Mouse (Mus musculus) E14TG2a.4 (cell line): Measurements from ENCODE around the gene Proser2.
"Not testable (repeated sequence)": the region's sequence is repeated elsewhere in the genome, so short reads cannot be mapped to it uniquely, and the experiment has no call there.

Experiments used
- H3K27me3 ChIP-seq: 2 replicates; pipeline ENCODE4 v1.6.1; 2014; ENCODE audit warnings: low read length, control low read depth; ENCODE audit not compliant: insufficient read depth
- H3K36me3 ChIP-seq: 2 replicates; pipeline ENCODE4 v1.6.1; 2014; ENCODE audit warnings: low read length, control low read depth; ENCODE audit not compliant: insufficient read depth
- H3K4me1 ChIP-seq: replicated peaks from 2 replicates; pipeline ENCODE4 v1.6.1; 2014; ENCODE audit warnings: low read depth, low read length, control low read depth
- H3K4me3 ChIP-seq: replicated peaks from 2 replicates; pipeline ENCODE4 v1.5.1; 2014; ENCODE audit warnings: mild to moderate bottlenecking, low read length
- H3K9me3 ChIP-seq: 2 replicates; pipeline ENCODE4 v1.6.1; 2014; ENCODE audit warnings: low read length, control low read depth
- CTCF ChIP-seq: conservative IDR thresholded peaks from 2 replicates; pipeline ENCODE4 v1.5.1; 2014; ENCODE audit warnings: low read length
- NANOG ChIP-seq: IDR thresholded peaks from 2 replicates; pipeline ENCODE4 v1.6.1; 2014; ENCODE audit warnings: borderline replicate concordance, low read length, mixed read lengths
- POU5F1 ChIP-seq: IDR thresholded peaks from 2 replicates; pipeline ENCODE4 v1.6.1; 2014; ENCODE audit warnings: low read length, borderline replicate concordance

Proser2 gene

DNA sequence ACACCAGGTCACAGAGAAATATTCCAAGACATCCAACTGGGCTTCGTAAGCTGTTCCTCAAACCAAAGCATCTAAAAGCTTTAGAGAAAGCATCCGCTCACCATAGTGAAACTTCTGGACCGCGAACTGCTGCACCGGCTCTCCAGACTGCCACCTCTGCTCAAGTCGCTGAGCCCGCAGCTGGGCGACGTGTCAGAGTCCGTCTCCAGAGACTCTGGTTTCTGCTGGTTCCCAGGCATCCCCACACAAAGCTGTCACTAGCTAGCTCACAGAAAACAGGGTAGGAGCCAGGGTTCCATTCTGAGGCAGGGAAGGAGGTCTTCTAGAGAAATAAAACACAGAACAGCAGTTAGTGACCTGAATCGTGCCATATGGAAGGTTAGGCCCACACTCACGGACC, 16.2 kb downstream of the Proser2 start:
- Histone ChIP-seq H3K27me3 (no peaks in the 10 kb centered on the region), H3K9me3 (no peaks in the 10 kb centered on the region), H3K36me3 (no peaks in the 10 kb centered on the region), H3K4me3 (no peak overlapping the region), H3K4me1 (peaks cover 13% of the 10 kb centered on the region)
- TF ChIP-seq POU5F1 (no peak), NANOG (no peak), CTCF (no peak)

DNA sequence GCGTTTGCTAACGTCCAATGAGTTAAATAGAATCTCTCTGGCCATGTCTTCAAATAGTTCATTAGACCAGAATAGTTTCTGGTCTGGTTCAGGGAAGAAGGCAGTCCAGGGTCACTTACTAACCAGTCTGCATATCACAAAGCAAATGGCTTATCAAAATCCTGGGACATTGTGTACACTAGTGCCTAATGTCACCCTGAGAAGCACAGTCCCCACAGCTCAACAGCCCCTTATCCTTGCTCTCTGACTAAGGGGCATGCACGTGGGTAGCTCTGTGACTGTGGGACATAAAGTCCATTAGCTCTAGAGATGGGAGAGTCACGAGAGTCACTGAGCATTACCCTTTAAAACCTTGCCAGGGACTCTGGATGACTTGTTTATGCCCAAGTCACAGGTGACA, 17.4 kb downstream of the Proser2 start:
- H3K9me3 ChIP-seq: no peaks in the 10 kb centered on the region

DNA sequence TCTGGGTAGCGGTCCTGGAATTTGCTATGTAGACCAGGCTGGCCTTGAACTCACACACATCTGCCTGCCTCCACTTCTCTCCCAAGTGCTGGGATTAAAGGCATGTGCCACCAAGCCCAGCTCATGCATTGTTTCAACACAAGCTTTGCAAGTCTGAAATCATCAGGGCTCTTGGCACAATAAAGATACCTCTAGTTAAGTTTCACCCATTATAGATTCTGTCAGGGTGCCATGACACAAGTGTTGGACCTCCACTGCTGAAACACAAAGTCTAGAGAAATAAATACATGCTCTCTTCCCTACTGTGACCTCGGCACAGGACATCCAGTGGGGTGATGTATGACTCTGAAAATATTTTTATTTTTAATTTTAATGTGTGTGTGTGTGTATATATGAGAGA, 24.6 kb downstream of the Proser2 start:
- no peak for TF ChIP-seq POU5F1
- TF ChIP-seq CTCF: no peak
- no peak for TF ChIP-seq NANOG
- Histone ChIP-seq H3K36me3 (no peaks in the 10 kb centered on the region), H3K4me1 (peaks cover 17% of the 10 kb centered on the region), H3K27me3 (peaks cover 33% of the 10 kb centered on the region), H3K9me3 (peaks cover 7% of the 10 kb centered on the region), H3K4me3 (no peak overlapping the region)

More for the DNA sequence above, 17.4 kb downstream of the Proser2 start:
- peaks cover under 1% of the 10 kb centered on the region for H3K4me1 ChIP-seq
- TF ChIP-seq CTCF (no peak), NANOG (no peak), POU5F1 (no peak)
- no peak overlapping the region for H3K4me3 ChIP-seq
- no peaks in the 10 kb centered on the region for H3K27me3 ChIP-seq
- no peaks in the 10 kb centered on the region for H3K36me3 ChIP-seq

DNA sequence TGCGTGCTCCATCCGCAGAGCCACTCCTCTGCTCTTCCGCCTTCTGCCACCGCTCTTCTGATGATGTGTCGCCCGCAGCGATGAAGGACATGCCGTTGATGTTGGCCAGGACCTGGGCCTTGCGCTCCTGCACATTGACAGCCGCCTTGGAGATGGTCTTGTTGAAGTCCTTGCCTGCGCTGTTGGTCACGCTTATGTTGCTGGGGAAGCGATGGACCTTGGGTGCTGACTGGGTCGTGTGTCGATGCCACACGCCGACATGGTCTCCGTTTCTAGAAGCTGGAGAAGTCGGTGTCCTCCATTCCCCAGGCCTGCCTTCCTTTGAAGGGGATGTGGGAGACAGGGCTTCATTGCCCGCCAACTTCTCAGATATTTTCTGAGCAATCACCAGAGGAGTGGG, 29.3 kb downstream of the Proser2 start:
- H3K9me3 ChIP-seq: peaks cover 7% of the 10 kb centered on the region
- peak overlapping the region; percentile 79 for H3K4me3 ChIP-seq
- H3K4me1 ChIP-seq: peaks cover 56% of the 10 kb centered on the region
- TF ChIP-seq POU5F1 (no peak), NANOG (no peak), CTCF (no peak)
- H3K27me3 ChIP-seq: peaks cover 46% of the 10 kb centered on the region
- no peaks in the 10 kb centered on the region for H3K36me3 ChIP-seq

DNA sequence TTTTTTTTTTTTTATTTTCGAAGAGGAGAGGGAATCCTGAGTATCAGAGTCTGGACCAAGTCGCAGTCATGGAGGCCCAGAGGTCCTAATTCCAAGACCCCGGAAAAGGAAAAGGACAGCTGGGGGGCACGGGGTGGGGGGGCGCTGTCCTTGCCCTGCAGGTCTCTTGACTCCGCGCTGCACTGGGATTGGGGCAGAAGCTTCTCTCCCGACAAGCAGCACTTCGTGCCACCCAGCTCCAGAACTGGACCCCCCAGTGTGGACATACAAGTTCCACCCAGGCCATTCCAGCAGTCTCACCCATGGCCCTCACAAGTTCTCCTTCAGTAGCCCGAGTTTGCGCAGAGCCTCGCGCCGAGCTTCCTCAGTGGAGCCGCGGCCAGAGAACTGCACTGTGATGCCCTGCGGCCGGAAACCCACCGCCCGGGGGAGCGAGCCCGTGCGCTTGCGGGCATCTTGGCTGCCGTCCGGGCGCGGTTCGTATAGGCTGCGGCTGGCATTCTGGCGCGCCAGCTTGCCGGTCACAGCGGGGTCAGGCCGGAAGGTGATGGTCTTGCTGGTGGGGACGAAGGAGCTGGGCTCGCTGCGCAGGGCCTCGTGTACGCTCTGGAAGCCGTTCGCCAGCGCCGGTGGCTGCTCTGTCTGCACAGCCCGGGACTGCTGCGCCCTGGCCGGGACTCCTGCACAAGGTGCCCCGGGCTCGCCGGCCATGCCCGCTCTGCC, 29.8 kb downstream of the Proser2 start:
- H3K4me3 ChIP-seq: peak overlapping the region; percentile 79
- H3K36me3 ChIP-seq: no peaks in the 10 kb centered on the region
- H3K4me1 ChIP-seq: peaks cover 56% of the 10 kb centered on the region
- H3K27me3 ChIP-seq: peaks cover 46% of the 10 kb centered on the region
- TF ChIP-seq NANOG (no peak), CTCF (no peak), POU5F1 (no peak)
- H3K9me3 ChIP-seq: peaks cover 7% of the 10 kb centered on the region

DNA sequence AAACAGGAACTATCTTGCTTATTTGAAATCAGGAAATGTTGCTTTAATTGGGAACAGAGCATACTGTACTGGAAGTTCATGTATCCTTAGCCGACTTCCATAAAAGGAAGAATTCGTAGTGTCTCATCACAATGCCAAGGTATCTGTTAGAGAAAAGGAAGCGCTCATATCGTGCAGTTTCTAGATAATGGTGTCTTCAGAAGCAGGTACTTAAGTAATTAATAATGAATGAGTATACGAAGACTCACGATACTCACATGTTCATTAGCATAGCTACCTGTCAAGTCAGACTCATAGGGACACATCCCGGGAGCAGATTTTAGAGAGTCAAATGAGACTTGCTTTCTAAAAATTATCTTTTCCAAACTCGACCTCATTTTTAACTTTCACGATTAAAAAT, 30.6 kb downstream of the Proser2 start:
- Histone ChIP-seq H3K27me3 (peaks cover 46% of the 10 kb centered on the region), H3K4me3 (no peak overlapping the region), H3K9me3 (peaks cover 7% of the 10 kb centered on the region), H3K4me1 (peaks cover 56% of the 10 kb centered on the region), H3K36me3 (no peaks in the 10 kb centered on the region)
- peak; percentile 41 for TF ChIP-seq NANOG
- TF ChIP-seq CTCF: no peak
- no peak for TF ChIP-seq POU5F1

DNA sequence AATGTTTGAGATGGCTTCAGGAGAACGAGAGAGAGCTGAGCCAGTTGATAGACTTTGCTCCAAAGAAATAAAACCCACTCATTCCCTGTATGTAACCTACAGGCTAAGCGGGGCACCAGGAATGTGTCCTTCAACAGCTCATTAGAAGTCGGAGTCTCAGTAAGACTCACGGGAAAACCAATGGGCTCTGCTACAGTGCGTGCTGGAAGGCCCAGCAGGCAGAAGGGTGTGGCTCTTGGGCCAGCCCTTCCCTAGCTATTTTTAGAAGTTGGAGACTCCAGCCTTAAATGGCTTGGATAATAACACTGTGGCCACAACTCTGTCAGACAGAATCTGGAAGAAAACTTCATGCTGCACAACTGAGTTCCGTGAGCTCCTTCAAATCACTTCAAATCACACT, 31.1 kb downstream of the Proser2 start:
- Histone ChIP-seq H3K4me3 (0 out of 2 replicates have a peak overlapping the region, but pooled peaks have one; percentile 11), H3K4me1 (peaks cover 56% of the 10 kb centered on the region), H3K36me3 (no peaks in the 10 kb centered on the region), H3K9me3 (peaks cover 4% of the 10 kb centered on the region), H3K27me3 (peaks cover 45% of the 10 kb centered on the region)
- no peak for TF ChIP-seq POU5F1
- no peak for TF ChIP-seq CTCF
- TF ChIP-seq NANOG: no peak; the same call in 1 of the 2 replicates

DNA sequence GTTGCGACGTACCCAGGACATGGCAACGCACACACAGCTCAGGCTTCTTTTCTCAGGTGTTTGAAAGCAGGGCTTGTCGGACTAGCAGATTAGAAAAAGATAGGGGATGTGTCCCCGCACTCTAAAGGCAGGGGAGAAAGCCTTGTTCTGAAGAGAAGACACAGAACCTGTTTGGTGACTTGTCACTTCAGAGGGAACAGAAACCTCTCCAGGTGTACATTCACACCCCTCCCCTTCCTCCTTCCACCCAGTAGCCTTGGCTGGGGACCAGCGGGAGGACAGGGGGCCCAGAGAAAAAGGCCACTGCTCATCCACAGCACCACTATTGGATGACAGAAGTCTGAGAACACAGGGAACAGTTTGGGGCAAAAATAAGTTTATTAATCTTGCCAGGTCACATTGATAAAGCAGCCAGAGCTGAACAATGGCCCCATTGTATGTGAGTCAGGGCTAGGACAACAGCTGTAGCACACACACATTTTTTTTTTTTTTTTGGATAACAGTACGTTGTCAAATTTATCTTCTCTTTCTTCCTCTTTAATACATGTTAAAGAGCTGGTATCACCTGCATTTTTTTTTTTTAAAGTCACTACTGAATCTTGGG, 32.8 kb downstream of the Proser2 start:
- Histone ChIP-seq H3K4me3 (no peak overlapping the region), H3K9me3 (no peaks in the 10 kb centered on the region), H3K4me1 (peaks cover 56% of the 10 kb centered on the region), H3K36me3 (no peaks in the 10 kb centered on the region), H3K27me3 (peaks cover 31% of the 10 kb centered on the region)
- TF ChIP-seq POU5F1 (no peak), CTCF (no peak), NANOG (no peak)

DNA sequence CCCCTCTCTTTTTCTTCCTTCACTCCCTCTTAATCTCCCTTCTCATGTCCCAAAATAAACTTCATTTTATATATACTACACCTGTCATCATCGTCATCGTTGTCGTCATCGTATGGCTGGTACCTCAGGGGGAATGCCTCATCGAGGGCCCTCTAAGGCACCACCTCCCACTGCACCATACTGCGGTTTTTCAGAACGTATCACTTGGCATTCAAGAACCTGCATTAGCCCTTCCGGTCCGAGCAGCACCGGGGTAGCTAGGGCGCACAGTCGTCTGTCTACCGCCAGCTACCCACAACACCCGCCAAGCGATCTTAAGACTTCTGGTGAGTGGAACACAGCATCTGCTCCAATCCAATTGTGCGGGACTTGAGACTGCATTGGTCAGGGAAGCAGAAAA, 40.1 kb downstream of the Proser2 start:
- H3K36me3 ChIP-seq, H3K9me3 ChIP-seq: not testable (repeated sequence)
- Histone ChIP-seq H3K4me1 (peaks cover 29% of the 10 kb centered on the region), H3K4me3 (peak overlapping the region; percentile 71), H3K27me3 (peaks cover 15% of the 10 kb centered on the region)
